Mouse (Mus musculus): ENCODE measurements around the gene Itga3.
"Not testable (repeated sequence)": the region's sequence is repeated elsewhere in the genome, so short reads cannot be mapped to it uniquely, and the experiment has no call there.

Gene Itga3

DNA sequence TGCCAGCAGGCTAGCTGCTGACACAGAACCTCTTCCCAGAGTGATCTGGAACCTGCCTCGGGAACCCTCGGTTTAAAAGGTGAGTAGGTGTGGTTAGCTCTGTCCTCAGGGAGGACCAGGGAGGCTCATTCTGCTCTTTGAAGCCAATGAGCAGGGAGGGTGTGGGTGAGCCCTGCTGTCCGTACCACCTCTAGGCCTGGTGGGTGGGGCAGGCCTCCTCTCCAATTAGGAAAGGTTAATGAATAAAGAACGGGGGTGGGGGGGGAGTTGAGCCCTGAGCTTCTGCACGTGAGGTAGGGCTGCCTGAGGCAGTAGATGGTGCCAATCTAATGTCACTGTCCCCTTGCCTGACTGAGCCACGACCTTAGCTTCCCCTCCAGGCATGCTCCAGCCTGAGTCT, 43.7 kb downstream of the Itga3 start:
- no peak for DNase-seq (ENCODE audit: low spot score in 2 of 2)

DNA sequence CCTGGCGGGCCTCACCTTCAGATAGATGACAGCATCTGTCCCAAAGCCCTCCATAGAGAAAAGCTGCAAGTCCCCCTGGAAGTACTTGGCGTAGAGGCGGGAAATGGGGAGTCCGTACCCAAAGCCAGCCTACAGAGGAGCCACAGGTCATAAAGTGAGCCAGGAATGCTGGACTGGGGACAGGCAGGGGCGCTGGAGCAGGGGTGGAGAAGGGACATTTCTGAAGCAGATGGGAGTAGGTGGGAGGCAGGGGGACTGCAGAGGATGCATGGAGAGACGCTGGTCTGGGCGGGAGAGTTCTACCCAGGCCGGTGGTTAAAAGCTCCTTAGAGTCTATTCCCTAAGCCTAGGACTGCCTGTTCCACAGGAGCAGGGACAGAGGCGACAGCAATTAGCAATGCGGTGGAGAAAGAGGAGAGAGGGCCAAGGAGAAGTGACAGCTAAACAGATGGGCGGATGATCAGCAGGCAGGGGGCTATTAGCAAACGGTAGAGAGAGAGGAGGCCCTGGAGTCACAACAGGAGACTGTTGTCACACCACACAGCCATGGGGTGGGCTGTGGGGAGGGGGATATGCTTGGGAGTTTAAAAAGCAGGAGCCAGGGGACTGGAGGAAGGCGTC, 48.6 kb downstream of the Itga3 start:
- DNase-seq (ENCODE audit: low spot score in 2 of 2): no peak

DNA sequence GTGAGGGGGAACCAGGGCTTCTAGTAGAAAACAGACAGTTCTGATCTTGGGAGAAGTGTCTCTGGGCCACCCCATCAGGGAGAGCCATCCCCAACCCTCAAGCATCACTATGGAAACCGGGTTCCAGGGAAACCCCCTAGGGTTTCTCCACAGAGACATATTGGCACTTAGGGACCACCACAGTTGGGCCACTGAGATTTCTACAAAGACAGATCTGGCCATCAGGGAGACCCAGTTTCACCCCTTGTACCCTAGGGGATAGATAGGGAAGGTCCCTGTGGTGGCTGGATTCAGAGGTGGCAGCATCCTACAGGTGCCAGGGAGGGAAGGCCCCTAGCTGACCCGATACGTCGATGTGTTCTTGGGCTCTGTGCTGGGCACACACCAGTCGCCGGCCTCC, 49.8 kb downstream of the Itga3 start:
- DNase-seq (ENCODE audit: low spot score in 2 of 2): no peak

DNA sequence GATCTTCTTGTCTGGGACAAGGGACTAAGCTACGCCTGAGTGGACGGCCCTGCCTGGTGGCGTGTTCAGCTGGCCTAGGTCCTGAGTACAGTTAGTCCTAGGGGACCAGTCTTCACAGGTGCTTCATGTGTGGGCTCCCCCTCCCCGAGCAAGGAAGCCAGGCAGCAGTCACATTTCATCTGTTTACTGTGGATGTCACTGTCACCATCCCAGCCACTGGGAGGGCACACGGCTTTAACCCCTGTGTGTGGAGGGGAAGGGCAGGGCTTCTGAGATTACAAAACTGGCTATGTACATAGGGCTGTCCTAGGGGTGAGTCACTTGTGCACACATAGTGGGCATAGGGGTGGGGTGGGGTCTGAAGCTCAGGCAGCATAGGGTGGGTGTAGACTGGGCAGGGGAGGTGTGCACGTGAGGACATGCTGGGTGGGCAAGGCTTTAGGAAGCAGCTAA, 50.5 kb downstream of the Itga3 start:
- DNase-seq (ENCODE audit: low spot score in 2 of 2): no peak

DNA sequence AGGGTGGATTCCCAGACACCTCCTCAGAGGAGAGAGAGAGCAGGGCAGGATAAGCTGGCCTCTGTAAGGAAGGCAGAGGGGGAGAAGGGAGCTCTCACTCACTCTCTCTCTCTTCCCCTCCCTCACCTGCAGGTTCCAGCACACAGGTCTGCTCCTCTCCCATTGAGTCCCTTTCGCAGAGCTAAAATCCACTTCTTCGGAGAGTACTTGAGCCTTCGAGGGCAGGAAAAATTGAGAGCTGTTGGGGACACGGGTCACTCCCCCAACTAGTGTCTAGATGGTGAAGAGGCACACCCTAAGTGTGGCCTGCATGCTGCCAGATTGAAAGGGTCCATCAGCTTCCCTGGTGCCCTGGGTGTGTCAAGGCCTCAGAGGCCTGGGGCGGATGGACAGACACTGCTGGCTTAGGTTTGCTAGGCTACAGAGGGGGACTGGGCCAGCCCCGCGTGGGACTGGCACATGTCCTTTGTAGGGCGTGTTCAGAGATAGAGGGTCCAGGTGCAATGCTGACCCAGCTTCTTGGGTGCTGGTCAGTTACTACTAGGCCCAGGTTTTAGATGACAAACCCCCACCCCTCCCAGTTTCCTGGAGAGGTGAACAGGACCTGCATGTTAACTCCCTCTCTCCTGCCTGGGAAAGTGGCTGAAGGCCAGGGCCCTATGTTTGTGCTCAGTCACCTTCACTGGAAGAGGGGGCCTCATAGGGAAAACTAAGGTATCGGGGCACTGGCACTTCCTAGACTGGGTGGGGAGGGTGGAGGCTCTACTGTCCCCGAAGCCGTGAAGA, 51.2 kb downstream of the Itga3 start:
- DNase-seq (ENCODE audit: low spot score in 2 of 2): no peak

DNA sequence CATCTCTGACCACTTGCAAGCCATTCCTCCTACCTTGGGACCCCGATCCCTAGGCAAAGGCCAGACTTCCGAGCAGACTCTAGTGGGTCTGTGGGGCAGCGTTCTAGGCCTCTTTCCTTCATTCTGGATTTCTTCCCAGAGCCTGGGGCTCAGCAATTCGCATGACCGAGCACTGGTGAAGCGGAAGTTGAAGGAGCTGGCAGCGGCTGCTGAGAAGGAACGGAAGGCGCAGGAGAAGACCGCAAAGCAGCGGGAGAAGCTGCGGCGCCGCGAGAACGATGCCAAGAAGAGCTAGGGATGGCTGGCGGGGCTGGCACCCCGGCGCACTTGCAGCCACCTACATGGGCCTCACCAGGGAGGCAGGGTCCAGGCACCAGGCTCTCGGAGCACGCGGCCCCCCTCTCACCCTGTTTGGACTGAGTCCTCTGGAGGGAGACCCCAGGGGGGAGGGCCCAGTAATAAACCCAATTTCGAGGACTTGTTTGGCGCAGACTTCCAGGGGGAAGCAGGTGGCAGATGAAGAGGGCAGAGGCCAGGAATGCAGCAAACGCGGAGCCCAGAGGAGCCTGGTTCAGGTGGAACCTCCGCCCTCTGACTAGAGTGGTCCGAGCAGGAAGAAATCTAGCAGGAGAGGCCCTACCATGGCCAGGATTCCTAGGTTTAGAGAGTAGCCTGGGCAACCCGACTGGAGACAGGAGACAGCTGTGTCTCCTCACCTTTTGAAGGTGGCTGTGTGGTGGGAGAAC, 52.0 kb downstream of the Itga3 start:
- peak; percentile 82 for DNase-seq (ENCODE audit: low spot score in 2 of 2)

DNA sequence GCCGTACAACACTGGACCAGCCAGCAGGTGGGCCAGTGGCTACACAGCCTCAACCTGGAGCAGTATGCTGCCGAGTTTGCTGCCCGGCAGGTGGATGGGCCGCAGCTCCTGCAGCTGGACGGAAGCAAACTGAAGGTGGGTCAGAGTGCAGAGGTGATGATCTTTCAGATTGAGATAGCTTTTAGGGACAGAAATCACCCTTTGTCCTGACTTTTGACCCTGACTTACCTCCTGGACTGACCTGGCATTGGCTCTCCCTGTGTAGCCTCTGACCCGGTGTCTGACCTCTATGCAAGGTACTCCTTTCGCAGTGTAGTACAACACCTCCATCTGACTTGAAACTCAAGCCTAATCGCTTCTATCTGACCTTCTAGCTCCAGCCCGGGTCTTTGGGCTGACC, 53.1 kb downstream of the Itga3 start:
- DNase-seq (ENCODE audit: low spot score in 2 of 2): no peak

DNA sequence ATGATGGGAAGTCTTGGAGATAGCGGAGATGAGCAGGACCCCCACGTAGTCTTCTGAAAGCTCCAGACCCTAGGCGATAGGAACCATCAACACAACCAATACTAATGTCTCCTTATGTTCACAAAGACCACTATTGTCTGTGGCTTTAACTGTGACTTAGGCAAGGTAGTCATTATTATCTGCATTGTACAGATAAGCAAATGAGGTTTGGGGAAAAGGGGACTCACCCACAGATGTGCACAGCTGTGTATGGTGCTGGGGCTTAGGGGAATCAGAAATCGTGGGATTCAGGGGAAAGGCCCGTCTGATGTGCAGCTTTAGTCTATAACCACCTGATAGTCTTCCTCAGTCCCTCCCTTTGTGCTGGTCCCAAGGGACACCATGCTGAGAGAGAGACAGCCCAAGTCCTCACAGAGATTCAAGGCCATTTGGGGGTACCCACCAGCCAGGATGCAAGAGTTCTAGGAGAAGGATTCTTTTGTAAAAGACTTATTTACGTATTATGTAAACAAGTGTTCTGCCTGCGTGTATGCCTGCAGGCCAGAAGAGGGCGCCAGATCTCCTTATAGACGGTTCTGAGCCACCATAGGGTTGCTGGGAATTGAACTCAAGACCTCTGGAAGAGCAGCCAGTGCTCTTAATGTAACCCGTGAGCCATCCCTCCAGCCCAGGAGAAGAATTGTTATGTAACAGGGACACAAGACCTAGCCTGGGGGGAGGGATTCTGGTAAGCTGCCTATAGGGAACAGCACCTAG, 54.2 kb downstream of the Itga3 start:
- DNase-seq (ENCODE audit: low spot score in 2 of 2): no peak

DNA sequence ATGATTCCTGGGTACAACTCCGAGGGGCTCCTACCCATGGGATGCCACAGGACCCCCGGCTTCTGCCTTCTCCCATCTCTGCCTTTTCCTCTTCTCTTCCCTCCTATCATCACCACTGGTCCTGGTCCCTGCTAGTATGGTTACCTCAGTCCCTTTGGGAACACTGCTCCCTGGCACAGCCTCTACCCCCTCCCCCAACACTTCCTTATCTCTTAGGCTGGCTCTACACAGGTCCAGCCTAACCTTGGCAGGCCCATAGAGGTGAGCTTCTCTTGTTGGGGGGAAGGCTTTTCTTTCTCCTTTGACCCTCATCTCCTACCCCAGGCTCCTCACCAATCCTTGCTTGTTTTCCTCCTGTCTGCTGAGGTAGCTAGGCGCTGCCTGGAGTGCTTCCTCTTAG, 61.1 kb downstream of the Itga3 start:
- no peak for DNase-seq (ENCODE audit: low spot score in 2 of 2)

DNA sequence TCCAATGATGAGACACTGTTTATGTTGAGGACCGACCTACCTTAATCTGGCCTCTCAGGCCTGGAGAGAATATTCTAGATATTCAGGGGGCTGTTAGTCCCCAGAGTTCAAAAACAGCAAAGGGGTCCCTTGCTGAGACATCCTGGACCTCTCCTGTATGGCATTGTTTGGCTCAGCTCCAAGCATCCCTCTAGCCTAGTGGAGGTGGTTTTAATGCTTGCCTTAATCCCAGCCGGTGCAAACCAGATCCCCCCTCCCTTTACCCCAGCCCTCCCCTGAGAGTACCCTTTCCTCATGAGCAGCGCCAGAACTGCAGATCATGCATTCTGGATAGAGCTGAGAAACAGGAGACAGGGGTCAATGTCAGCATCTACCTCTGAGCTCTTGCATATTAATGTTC, 64.1 kb downstream of the Itga3 start:
- DNase-seq (ENCODE audit: low spot score in 2 of 2): no peak

DNA sequence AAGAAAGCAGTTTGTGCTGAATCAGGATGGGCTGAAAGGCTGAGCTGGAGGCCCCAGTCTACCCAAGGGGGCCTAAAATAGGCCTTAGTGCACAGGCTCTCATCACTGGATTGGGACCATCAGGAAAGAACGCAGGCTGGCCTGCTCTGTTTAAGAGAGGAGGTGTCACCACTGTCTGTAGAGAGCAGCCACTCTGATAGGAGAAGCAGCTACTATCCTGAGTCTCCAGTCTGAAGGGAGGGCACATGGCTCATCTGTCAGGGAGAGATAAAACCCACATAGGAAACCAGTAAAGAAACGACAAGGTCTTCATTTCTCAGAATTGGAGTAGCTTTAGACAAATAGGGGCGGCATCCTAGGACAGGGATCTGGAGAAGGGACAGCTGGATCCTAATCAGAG, 64.5 kb downstream of the Itga3 start:
- DNase-seq (ENCODE audit: low spot score in 2 of 2): no peak

DNA sequence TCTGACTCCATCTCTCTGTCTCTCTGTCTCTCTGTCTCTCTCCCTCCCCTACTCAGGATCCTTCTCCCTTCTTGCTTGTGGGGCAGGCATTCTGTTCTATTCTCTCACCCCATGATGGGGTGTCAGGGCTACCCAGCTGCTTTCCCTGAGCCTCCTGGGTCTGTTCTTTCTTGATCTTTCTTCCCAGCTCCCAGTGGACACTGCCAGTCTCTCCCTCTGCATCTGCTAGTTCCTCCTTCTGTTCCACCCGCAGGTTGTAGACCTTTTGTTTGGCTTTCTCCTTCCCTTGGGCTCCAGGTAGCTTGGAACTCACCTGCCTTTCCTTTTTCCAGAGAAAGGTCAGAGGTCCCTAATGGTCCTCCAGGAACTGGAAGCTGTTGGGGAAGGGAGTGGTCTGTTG, 65.2 kb downstream of the Itga3 start:
- DNase-seq (ENCODE audit: low spot score in 2 of 2): no peak

DNA sequence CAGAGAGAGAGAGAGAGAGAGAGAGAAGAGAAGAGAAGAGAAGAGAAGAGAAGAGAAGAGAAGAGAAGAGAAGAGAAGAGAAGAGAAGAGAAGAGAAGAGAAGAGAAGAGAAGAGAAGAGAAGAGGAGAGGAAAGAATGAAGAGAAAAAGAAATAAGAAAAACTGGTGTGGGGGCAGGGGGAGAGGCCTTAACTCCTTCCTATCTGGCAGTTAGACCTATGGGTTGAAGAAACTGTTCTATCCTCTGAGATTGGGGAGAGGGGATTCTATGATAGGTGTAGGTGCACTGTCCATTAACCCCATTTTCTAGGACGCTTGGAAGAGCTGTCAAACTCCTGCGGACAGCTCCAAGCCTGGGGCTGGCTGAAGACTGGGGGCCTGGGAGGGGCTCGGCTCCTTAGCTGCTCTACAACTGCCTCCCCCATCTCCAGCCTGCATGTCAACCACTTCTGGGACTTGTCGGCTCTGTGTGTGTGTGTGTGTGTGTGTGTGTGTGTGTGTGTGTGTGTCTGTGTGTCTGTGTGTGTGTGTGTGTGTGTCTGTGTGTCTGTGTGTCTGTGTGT, 65.7 kb downstream of the Itga3 start:
- not testable (repeated sequence) for DNase-seq (ENCODE audit: low spot score in 2 of 2)

DNA sequence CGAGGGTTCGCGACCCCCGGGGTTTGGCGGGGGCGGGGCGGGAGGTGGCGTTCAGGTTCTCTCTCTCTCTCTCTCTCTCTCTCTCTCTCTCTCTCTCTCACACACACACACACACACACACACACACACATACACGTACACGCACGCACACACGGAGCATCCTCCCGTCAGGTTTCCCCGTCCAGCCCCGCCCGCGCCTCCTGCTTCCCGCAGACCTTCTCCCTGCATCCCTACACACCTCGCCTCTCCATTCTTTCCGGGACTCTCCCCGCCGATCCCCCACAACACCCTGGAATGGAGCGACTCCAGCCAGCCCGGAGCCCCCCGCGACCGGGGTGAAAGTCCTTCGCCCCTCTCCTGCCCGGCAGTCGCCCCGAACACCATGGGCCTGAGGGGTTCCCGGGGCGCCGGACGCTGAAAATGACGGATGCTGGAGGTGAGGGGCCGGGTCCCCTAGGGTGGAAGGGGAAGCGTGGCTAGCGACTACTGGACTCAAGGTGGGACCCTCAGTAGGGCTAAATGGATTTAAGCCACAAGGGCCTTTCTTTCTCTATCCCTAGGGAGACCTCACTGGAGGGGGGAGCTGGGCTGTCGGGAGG, 66.4 kb downstream of the Itga3 start:
- peak; percentile 81 to 83 for DNase-seq (ENCODE audit: low spot score in 2 of 2)

DNA sequence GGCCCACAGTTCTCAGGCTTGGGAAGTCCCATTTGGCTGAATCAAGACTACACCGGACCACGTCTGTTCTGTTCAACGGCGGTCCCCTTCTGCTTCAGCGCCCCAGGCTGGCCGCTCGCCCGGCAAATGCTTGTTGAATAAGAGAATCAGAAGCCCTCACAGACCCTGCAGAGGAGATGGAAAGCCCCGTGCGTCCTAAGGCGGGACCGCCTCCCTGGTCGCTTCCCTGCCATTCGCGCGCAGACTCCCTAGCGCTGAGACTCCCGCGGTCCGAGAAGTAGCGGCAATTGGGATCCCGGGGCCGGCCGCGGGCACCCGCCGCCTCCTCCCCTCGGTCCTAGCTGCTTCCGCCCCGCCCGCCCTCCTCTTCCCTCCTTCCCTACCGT, 67.0 kb downstream of the Itga3 start, which contains the start of gene Samd14:
Gene Samd14, plus strand, starts transcription at position 251 of the 386 bp plus-strand sequence.
- DNase-seq (ENCODE audit: low spot score in 2 of 2): peak; percentile 90 to 91

DNA sequence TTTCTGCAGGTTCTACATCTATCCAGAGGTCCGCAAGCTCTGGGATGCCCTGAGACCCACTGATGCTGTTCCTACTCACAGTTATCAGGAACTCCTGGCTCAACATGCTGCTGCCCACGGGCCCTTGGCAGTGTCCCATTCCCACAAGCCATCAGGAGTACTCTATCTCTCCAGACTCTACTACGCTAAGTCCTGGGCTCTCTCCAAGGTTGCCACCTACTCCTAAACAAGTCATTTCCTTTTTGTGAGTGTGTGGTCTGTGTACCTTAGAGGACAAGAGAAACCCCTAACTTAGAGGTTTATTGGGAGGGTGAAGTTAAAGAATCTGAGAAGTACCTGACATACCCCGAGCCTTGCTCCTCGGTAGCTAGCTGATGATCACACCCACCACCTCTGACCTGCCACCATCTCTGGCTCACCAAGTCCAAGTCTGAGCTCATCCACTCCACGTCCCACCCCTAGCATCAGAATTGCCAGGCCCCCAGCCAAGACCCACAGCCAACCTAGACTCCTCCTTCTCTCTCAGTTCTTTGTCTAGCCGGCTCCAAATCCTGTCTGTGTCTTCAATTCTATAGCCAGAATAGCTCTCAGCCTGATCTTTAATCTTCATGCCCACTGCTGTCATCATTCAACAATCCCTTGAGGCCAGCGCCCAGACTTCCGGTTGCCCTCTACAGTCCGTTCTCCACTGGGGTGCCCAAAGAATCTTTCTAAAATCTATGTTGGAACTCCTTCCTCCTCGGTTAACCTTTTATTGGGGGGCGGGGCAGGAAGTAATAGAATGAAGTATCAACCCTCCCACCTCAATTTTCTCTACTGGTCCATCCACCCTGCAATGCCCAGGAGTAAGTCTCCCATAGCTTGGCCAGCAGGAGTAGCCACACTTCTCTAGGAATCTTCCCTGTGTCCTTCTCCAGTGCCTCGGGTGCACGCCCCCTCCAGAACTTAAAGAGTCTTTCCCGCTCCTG, 67.7 kb downstream of the Itga3 start:
- peak in 1 of 2 experiments; percentile 53 for DNase-seq (ENCODE audit: low spot score in 2 of 2)

DNA sequence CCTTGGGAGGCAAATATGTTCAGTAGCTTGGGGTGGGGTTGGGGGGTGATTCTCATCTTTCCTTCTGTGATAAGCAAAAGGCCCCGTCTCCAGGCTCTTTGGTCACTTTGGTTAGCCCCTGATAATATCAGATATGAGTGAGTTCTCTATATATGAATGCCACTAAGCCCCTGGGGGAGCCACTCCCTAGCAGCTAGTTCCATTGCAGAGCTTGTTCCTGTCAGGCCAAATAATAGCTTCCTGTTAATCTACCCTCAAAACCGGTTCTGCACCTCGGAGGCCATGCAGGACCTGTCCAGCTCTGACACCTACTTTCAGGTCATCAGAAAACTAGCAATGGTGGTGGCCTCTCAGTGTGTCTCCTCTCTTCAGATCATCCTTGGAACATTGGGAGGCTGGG, 69.2 kb downstream of the Itga3 start:
- no peak for DNase-seq (ENCODE audit: low spot score in 2 of 2)

DNA sequence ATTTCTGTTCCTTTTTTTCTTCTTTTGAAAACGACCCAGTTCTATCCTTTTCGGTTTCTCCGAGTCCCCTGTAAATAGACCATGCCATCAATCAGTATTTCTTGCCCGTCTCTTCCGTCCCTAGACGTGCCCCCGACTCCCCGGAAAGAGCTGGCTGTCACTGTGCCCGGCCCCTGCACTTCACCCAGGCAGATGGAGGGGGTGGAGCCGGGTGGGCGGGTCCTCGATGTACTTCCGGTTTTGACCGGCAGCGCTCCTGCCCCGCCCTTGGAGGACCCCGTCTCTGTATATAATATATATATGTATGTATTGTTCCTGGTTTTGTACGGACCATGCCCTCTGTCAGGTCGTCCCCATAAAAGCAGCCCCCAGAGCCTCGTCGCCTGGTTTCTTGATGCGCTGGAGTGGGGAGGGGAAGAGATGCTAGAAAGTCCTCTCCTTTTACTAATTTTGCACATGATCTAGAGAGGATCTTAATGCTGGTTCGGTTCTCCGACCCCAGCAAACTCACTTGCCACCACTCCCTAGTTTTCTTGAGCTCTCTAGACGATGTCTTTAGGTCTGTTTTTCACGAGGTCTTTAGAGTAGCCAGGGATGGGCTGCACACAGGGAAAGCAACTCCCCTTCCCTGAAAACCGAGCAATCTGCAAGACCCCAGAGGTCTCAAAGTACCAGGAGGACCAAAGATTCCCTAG, 69.9 kb downstream of the Itga3 start:
- DNase-seq (ENCODE audit: low spot score in 2 of 2): peak; percentile 86

DNA sequence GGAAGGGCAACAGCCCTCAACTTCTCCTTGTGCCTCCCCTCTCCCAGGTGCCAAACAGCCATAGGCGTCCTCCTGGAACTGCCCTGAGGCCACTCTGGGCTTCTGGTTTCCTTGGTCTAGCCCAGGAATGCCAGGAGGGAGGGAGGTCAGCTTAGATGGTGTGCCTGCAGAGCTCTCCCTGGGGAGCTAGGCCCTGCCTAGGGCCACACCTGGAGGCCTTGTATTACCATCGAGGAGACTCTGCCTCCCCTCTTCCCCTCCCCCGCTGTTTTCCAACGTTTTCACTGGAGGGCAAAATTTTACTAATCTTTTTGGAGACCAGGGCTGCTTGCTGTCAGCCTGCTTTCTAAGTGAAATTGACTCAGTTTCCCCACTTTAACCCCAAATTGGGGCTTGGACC, 70.6 kb downstream of the Itga3 start:
- DNase-seq (ENCODE audit: low spot score in 2 of 2): no peak

DNA sequence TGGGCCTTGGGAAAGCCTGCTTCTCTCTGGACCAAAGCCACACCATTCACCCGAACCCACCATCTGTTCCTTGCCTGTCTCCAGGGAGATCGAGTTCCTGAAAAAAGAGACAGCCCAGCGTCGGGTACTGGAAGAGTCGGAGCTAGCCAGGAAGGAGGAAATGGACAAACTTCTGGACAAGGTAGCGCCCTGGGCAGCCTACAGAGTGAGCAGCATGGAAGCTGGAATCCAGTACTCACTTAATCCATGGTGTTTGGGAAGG, 71.7 kb downstream of the Itga3 start:
- DNase-seq (ENCODE audit: low spot score in 2 of 2): no peak

Measured in right cerebral cortex, postnatal 10 days (tissue).